Mouse (Mus musculus) CH12F3 (cell line): ENCODE data around the gene Odf4.
"Not testable (repeated sequence)": the region's sequence is repeated elsewhere in the genome, so short reads cannot be mapped to it uniquely, and the experiment has no call there.

Source experiments
- in situ Hi-C: fragments of 300-500 bp; cut with MboI; formaldehyde crosslinking; loops from 2 replicates; pipeline ENCODE4 v1.14.3; 2020; ENCODE audit warnings: low sequenced_read_pairs

Gene Odf4

DNA sequence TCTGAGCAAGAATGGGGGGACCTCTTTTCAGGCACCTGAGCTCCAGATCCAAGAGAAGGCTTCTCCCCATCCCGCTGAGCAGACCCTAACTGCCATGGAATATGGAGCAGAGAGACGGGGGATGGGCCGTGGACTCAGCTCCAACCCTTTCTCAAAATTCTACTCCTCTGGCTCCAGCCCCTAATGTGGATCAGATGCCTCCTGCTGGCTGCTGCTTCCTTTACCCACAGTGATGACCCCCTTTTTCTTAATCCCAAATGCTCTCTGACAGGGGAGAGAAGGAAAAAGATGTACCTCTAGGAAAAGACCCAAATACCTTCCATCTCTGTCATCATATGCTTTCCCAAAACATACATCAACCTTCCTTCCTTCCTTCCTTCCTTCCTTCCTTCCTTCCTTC lies at the start of gene Odf4:
Gene Odf4 (minus strand): TSS at position 101 of the 400 bp plus-strand sequence.
- in situ Hi-C loops: no loop called here

DNA sequence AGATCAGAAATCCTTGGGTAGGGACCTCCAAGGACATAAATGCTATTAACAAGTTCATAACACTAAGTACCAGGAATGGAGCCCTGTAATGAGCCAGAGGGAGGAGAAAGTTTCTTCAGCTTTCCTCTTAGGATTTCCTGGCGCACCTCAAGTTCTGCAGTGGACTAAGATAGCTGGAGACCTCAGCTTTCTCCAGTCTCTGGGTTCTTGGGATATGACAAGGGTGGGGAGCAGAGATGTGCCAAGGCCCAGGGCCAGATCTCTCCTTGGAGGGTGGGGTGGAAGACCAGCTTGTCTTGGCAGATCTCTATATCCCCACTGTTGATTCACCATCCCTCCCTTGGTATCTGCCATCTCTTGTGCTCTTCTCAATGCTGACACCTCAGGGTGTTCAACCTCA lies 48.7 kb upstream of the Odf4 start:
- in situ Hi-C loops: no loop called here

DNA sequence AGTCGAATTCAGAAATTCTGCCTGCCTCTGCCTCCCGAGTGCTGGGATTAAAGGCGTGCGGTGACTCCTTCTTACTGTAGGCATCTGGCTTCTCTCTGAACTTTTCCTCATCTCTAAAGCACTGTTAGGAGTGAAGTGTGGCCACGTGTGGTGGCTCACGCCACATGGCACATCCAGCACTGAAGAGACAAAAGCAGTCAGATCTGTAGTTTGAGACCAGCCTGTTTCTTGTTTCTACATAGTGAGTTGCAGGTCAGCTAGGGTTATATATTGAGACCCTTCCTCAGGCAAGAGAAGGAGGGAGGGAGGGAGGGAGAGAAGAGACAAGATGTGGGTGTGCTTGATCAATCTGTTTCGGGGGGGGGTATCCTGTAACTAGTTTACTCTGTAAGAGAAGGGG lies 48.2 kb upstream of the Odf4 start, which contains the start of gene Rangrf:
Gene Rangrf (minus strand): TSS at position 101 of the 400 bp plus-strand sequence.
- in situ Hi-C loops: no loop called here

DNA sequence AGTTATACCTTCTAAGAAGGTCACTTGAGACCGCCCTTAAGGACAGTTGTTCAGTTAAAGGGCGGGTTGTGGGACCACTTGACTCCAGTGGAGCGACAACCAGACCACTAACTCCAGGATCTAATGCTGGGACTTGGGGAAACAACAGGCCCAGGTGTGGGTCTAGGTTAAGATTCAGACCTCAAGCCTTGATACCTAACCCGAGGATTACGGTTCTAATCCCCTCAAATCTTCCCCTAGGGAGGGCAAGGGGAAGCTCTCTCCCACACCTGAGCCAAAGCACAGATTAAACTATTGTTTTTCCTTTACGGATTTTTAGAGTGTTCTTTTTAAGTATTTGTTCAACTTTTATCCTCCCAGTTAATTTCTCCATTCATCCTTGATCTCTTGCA lies 47.2 kb upstream of the Odf4 start:
- in situ Hi-C loops: no loop called here

DNA sequence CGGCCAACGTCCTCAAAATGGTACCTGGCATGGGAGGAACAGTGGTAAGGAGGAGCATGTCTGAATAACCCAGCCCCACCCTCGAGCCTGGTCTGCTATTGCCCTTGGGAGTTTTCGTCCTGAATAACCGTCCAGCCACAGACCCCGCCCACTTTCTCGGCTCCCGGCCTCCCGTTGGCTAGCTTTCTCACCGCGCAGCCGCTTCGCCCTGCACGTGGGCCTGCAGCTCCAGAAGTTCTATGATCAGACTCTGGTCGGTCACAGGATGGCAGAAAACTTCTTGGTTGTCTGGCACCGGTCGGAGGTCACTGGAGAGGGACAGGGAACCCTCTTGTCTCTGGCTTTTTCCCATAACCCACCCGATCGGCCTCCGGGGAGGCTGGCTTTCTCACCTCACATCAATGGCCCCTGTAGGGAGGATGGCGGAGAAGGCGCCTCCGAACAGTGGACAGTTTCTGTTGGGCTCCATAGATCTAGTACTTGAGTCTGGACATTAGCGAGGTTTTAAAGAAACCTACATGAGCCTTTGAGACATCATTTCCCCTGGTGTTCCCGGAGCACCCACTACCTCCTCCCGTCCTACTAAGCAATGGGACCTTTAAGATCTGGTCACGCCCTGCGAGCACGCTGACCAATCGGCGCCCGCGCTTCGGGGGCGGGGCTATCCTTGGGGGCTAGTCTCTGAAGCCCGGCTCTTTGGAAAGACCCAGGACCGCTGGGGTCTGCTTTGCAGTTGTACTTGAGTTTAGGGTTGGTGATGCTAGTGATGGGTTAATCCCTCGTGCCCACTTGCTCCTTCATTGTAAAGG lies 46.6 kb upstream of the Odf4 start:
- in situ Hi-C loops: not testable (repeated sequence)

DNA sequence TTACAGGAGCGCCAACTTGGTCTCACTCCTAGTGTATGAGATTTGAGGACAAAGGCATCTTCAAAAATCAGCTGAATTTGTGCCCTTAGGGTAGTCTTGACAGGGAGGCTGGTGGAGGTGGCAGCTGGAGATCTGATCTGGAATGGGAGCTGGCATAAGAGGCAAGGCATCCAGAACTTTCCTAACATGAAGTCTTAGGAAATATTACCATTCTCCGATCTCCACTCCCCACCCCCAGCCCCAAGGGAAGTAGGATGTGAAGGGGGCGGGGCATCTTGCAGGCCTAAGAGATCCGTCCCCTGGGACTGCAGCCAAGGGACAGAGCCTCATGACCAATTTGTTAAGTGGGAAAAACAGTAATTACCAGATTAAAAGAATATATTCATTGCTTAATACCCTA lies 43.4 kb upstream of the Odf4 start:
- in situ Hi-C loops: no loop called here

DNA sequence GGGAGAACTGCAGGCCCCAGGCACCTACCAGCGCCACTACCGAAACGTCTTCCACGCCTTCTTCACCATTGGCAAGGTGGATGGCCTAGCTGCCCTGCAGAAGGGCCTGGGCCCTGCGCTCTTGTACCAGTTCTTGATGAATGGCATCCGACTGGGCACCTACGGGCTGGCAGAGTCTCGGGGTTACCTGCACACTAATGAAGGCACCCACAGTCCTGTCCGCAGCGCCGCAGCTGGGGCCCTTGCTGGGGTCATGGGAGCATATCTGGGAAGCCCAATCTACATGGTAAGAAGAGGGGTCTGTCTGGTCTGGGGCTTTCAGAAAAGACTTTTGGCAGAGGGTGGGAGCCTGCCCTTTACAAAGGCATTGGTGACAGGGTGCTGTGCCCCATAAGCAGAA lies 41.9 kb upstream of the Odf4 start:
- in situ Hi-C loops: no loop called here

DNA sequence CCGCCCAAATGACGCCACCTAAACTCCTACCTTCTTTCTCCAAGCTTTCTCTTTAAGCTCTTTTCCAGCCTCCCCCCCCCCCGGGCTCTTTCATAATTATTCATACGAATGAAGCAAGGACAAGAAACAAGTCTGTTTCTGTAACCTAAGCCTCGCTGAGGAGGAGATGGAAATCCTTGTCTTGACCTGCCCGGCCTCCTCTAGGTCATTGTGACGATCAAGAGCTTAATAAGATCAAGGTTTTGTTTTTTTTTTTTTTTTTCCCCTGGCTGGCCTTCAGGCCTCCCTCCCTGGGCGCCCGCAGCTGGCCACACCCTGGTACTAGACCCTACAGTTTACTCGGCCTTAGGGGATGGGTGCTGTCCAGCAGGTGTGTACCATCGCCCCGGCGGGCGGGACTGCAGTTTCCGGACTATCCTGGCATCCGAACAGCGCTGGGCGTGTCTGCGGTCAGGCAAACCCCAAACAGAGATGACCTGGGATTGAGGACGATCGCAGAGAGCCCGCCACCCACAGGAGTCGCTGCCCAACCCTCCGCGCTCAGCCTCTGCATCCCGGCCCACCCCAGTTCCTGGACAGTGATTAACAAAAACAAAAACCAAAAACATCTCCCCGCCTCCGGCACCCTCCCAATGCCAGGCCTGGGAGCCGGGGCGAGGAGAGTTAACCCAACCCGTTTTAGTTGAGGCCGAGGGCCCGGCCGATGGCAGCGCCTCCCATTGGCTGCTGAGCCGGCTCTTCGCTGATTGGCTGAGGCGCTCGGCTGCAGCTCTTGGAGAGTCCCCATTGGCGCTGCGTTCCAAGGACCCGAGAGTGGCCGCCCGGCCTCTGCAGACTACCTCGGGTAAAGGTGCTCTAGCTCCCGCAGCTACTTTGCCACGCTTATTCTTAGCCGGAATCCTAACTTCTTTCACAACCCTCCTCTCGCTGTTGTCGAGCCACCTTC lies 40.7 kb upstream of the Odf4 start, which contains the start of gene Slc25a35:
Gene Slc25a35 (plus strand): TSS at position 795 of the 946 bp plus-strand sequence.
- in situ Hi-C loops: no loop called here

DNA sequence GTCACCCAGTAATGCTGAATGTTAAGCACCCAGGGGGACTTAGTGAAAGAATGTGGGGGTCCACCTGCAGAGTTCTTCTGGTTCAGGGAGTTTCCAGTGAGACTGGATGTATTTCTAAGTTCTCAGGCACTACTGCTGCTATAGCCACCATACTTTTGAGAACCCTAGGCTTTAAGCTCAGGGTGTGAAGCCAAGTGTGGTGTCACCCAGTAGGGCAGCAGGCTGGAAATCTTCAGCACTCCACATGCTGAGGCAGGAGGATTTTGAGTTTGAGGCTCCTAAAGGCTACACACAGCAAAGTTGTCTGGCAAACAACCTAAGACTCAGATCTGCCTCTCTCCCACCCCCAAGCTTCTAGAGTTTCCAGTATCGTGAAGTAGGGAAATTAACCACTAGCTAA lies 39.7 kb upstream of the Odf4 start:
- in situ Hi-C loops: no loop called here

DNA sequence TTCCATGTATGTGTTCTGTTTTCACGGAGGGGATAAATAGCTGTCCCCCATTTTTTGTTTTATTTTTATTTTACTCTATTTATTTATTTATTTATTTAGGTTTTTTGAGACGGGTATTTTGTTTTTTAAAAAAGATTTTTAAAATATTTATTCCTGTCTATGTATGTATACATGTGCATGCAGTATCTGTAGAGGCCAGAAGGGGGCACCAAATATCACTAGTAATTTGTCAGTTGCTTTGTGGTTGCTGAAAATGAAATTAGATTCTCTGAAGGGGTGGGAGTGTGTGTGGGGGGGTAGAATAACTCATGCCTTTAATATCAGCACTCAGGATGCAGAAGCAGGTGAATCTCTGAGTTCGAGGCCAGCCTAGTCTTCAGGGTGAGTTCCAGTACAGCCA lies 39.0 kb upstream of the Odf4 start:
- in situ Hi-C loops: no loop called here

DNA sequence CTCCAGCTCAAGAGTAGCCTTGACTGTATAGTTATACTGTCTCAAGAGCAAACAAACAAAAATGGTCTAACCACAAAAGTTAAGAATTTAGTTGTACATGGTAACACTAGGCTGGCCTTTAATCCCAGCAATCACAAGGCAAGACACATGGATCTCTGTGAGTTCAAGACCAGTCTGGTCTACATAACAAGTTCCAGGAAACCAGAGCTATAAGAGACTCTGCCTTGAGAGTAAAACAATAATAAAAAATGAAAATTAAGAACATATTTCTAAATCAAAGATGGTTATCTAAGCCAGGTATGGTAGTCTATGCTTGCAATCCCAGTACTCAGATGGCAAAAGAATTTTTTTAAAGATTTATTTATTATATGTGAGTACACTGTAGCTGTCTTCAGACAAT lies 38.2 kb upstream of the Odf4 start:
- in situ Hi-C loops: no loop called here

DNA sequence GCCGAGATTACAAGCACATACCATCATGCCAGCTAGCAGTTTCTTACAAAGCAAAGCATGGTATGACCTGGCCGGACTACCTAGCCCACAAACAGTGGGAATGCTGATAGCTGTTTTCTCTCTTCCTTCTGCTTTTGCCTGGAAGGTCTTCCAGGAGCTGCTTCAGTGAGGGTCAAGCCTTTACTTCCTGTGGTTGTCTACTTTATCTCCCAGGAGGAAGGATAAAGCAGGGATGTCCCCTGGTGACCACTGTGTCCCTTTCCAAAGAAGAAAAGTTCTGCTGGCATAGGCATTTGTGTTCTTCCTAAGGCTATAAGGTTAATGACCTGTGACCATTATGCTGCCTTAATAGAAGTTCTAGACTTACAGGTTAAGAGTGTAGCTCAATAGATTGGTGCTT lies 36.5 kb upstream of the Odf4 start:
- in situ Hi-C loops: no loop called here

DNA sequence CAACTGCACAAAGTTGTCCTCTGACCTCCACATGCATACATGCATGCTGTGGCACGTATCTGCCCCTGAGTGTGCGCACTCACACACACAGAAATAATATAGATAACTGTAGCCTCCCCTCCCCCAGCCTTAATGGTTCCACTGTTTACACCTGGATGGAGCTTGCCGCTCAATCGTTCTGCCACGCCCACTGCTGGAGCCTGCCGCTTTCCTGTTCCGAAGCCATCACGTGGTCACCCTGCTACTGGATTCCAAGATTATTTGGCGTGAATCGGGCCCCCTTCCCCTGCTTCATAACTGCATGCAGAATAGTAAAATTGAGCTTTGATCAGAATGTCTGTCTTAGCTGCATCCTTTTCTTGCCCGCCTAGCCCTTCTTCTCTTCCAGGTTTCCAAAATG lies 35.3 kb upstream of the Odf4 start:
- in situ Hi-C loops: not testable (repeated sequence)

DNA sequence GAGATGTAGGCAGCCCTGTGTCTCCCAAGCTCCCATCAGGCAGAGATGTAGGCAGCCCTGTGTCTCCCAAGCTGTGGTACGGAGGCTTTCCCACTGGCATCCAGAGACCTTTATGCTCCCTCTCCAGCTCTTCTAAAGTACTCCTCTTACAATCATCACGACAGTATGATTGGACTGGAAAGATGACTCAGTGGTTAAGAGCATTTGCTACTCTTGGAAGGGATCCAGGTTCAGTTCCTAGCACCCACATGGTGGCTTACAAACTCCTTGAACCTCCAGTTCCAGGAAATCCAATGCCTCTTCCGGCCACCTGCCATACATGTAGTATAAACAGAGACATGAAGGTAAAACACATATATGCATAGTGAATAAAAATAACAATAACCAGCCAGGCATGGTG lies 34.7 kb upstream of the Odf4 start:
- in situ Hi-C loops: no loop called here

DNA sequence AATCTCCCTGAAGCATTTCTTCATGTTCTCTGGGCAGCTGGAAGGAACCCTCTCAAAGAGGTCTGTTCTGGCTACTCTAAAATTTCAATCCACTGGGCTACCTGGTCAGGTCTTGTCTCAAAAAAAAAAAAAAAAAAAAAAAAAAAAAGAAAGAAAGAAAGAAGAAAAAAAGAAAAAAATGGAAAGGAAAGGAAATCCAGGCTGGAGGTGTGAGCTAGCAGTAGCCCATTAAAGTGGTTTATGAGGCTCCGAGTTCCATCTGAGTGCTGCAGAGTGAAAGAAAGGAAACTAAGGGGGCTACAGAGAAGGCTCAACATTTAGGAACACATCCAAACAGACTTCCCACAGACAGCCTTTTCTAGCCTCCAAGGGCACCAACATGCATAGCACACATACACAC lies 31.1 kb upstream of the Odf4 start:
- in situ Hi-C loops: no loop called here

DNA sequence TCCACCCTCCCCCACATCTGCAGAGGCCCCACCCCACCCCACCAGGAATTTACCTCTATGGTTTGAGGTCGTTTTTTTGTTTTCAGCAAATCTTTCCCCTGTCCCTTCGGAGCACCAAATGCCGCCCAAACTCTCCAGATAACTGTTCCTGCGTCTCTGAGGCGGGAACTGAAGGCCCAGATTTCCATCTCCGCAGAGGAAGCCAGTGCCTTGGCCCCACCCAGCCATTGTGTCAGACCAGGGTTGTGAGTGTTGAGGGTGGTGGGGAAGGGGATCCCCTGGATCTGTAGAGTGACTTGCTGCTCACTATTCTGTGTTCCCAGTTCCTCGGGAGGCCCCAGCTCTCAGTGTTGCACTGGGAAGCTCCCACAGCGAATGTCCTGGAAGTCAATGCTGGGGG lies 30.4 kb upstream of the Odf4 start, which contains the start of gene Arhgef15:
Gene Arhgef15 (minus strand): TSS at position 173 of the 400 bp plus-strand sequence.
- in situ Hi-C loops: no loop called here

DNA sequence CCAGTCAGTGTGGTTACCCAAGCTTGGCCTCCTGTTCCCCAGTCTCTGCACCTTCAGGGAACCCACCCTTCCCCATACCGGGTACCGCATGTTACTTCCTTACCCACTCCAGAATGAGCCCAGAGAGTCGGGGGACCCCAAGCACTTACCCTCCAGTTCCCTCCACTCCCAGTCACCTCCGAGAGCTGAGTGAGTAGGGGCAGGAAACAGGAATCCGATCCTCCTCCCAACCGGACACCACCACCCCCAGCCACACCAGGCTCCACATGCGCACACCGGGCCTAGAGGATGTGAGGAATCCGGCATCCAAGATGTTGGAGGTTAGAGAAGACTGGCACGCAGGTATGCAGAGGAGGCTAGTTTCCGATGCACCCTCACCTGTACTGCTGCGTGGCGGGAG lies 29.8 kb upstream of the Odf4 start:
- in situ Hi-C loops: no loop called here

DNA sequence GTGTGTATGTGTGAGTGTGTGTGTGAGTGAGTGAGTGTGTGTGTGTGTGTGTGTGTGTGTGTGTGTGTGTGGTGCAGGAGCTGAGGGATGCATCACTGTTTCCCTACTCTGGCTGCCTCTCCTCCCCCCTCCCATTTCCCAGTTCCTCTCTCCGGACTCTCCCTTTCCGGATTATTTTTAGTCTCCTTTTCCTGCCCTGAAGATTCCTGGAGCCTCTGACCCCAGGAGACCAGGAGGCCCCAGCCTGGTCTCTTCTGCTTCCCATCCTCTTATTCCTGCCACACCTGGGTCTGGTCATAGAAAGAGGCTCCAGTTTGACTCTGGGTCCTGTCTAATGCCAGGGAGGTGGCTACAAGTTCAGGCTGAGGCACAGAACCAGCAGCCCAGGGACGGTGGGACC lies 29.2 kb upstream of the Odf4 start:
- in situ Hi-C loops: no loop called here

DNA sequence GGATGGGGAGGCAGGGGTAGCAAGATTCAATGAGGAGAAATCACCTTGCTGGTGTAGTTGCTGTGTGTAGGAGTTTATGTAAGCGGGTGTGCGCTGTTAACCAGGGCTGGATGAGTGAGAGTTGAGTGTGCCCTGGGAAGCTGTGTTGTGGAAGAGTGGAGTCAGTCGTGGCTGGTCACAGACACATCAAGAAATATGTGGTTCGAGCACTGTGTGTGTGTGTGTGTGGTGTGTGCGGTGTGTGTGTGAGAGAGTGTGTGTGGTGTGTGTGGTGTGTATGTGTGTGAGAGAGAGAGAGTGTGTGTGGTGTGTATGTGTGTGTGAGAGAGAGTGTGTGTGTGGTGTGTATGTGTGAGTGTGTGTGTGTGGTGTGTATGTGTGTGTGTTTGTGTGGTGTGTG lies 28.6 kb upstream of the Odf4 start:
- in situ Hi-C loops: no loop called here

DNA sequence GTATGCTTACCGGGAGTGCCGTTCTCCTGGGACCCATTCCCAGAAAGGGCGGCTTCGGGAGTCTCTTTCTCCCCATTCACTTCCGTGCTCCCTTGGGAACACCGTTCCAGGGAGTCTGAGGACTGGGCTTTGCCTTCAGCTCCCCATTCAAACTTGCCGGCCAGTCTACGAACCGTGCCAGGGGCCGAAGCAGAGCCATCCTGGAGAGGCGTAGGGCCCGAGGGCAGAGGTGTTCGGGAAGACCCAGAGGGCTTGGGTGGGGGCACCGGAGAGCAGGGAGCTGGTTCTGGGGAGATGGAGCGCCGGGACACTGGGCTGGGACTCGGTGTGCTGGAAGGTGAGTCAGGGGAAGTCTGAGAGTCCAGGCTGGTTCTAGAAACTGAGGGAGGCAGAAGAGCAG lies 27.5 kb upstream of the Odf4 start:
- in situ Hi-C loops: no loop called here

DNA sequence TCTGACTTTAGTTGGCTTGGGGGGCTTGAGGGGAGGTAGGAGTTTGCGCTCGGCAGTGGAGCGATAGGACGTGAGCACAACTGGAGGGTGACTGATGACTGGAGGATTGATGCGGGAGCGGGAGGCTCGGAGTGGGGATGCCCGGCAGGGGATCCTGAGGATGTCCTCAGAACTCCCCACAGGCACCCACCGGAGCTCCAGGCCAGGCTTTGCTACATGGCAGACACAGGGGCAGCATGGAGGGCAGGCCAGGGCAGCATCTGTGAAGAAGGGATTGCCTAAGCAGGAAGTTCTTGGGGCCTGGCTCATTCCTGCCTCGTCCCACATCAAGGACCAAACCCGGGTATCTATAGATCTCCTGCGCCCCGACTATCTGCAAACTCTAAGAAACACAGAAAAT lies 27.0 kb upstream of the Odf4 start:
- in situ Hi-C loops: no loop called here

DNA sequence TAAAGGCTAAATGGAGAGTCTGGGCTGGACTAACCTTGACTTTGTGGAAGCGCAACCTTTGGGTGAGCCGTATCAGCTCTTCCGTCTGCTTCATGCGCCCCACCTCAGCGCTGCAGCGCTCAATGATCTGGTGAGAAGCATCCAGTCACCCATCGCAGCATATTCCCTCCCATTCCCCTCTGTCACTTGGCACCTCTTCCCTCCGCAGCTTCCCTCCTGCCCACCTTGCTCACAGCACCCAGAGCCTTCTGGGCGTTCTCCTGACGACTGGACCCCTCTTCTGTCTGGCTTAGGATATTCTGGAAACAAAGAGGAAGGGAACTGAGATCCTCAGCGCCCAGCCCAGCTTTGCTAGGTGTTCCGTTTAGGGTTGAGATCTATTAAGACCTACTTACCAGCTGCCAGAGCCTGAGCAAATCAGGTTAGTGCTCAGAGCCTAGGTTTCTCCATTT lies 20.7 kb upstream of the Odf4 start:
- in situ Hi-C loops: no loop called here
